Mouse (Mus musculus) liver, embryonic 15.5 days (tissue): ENCODE measurements at regions not wholly inside any gene's neighbourhood (a gene's known extent, or its start where the extent isn't known, plus 50 kb on each side); places are given as distances from the start of the nearest gene placed in this dataset.

Experiments used
- ATAC-seq: fragments of 200-750 bp; cut with Nextera tagmentation; 2 replicates; pipeline ENCODE4 v1.8.0; 2017; ENCODE audit warnings: moderate number of reproducible peaks, mild to moderate bottlenecking, moderate library complexity; ENCODE audit not compliant: insufficient read depth
- H3K27ac ChIP-seq: fragments of 300-500 bp; sonication (generic); replicated peaks from 2 replicates; pipeline ENCODE4 v1.5.1; 2015; ENCODE audit warnings: mild to moderate bottlenecking, inconsistent platforms
- H3K27me3 ChIP-seq: fragments of 300-500 bp; sonication (generic); 2 replicates; pipeline ENCODE4 v1.6.1; 2015; ENCODE audit warnings: mild to moderate bottlenecking, inconsistent platforms
- H3K36me3 ChIP-seq: fragments of 300-500 bp; sonication (generic); replicated peaks from 2 replicates; pipeline ENCODE4 v1.6.1; 2015; ENCODE audit warnings: moderate library complexity, mild to moderate bottlenecking, inconsistent platforms
- H3K4me1 ChIP-seq: fragments of 300-500 bp; sonication (generic); replicated peaks from 2 replicates; pipeline ENCODE4 v1.6.1; 2015; ENCODE audit warnings: inconsistent platforms
- H3K4me2 ChIP-seq: fragments of 300-500 bp; sonication (generic); 2 replicates; pipeline ENCODE4 v1.6.1; 2015; ENCODE audit warnings: moderate library complexity, mild to moderate bottlenecking, inconsistent platforms
- H3K4me3 ChIP-seq: fragments of 300-500 bp; sonication (generic); replicated peaks from 2 replicates; pipeline ENCODE4 v1.5.1; 2015; ENCODE audit warnings: mild to moderate bottlenecking, inconsistent platforms
- H3K9ac ChIP-seq: fragments of 300-500 bp; sonication (generic); 2 replicates; pipeline ENCODE4 v1.6.1; 2015; ENCODE audit warnings: moderate library complexity, mild to moderate bottlenecking, inconsistent platforms
- H3K9me3 ChIP-seq: fragments of 300-500 bp; sonication (generic); replicated peaks from 2 replicates; pipeline ENCODE4 v1.6.1; 2016; ENCODE audit warnings: inconsistent platforms
- WGBS: fragments of 180-500 bp; shearing (Covaris S2); methylation state at CpG from one replicate; pipeline ENCODE4 v1.1.7; 2015; ENCODE audit warnings: mixed read lengths; ENCODE audit not compliant: insufficient replicate concordance; 5-methylcytosine and 5-hydroxymethylcytosine counted together

- 58% methylated on average over 7 of the region's 7 CpGs for WGBS
- no peak overlapping the region for H3K27ac ChIP-seq
- no peak overlapping the region for H3K9ac ChIP-seq
- no peaks in the 10 kb centered on the region for H3K36me3 ChIP-seq
- H3K4me3 ChIP-seq, result no peak overlapping the region
- H3K27me3 ChIP-seq, result no peaks in the 10 kb centered on the region
- no peak overlapping the region for H3K4me2 ChIP-seq
- H3K4me1 ChIP-seq, result no peaks in the 10 kb centered on the region
- no peaks in the 10 kb centered on the region for H3K9me3 ChIP-seq
- ATAC-seq, result no peak
These were observed 329.8 kb downstream of the Efnb2 start for GRCm38 (mm10) chr8:8331249-8331648.

GRCm38 (mm10) chr8:8328010-8328666 lies 332.9 kb downstream of the Efnb2 start:
- Histone ChIP-seq H3K9me3 (no peaks in the 10 kb centered on the region), H3K36me3 (no peaks in the 10 kb centered on the region), H3K9ac (no peak overlapping the region), H3K4me2 (no peak overlapping the region), H3K27ac (no peak overlapping the region), H3K4me3 (no peak overlapping the region), H3K4me1 (no peaks in the 10 kb centered on the region), H3K27me3 (no peaks in the 10 kb centered on the region)
- ATAC-seq, result no peak
- 34% methylated on average over 7 of the region's 7 CpGs for WGBS

DNA sequence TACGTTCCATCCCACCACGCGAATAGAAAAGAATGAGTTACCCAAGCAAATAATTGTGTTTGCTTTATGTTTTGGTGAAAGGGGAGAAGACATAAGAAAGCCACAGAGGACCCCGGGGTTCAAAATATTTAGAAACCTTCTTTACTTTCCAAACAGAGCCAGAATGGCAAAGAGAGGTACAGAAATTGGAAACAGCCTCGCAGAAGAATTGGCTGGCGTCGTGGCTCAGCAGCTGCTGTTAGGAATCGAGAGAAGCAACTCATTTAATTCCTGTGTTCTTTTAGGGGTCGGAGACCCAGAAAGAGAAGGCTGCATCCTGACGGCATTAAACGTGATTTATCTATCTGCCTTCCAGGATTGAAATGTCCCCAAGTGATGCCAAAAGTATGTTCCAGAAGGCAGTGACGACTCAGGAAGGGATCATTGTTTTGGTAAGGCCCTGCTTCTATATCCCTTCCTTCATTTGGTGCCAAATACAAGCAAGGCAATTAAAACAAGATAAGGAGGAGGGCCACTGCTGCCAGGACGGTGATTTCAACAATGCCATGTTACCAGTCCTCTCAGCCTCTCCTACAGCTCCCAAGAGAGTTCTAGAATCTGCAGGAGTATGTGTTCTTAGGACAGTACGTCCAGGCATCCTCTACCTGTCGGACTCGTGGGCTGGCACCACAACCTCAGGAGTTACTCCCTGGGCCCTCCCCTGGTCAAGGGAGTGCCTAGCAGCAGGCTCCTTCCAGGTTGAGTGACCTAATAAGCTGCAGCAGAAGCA lies 334.8 kb downstream of the Efnb2 start:
- H3K27ac ChIP-seq, result no peak overlapping the region
- ATAC-seq, result no peak
- no peaks in the 10 kb centered on the region for H3K4me1 ChIP-seq
- no peak overlapping the region for H3K9ac ChIP-seq
- H3K4me3 ChIP-seq, result no peak overlapping the region
- WGBS, result 39% methylated on average over 16 of the region's 16 CpGs
- no peaks in the 10 kb centered on the region for H3K9me3 ChIP-seq
- no peaks in the 10 kb centered on the region for H3K27me3 ChIP-seq
- no peak overlapping the region for H3K4me2 ChIP-seq
- H3K36me3 ChIP-seq, result no peaks in the 10 kb centered on the region

DNA sequence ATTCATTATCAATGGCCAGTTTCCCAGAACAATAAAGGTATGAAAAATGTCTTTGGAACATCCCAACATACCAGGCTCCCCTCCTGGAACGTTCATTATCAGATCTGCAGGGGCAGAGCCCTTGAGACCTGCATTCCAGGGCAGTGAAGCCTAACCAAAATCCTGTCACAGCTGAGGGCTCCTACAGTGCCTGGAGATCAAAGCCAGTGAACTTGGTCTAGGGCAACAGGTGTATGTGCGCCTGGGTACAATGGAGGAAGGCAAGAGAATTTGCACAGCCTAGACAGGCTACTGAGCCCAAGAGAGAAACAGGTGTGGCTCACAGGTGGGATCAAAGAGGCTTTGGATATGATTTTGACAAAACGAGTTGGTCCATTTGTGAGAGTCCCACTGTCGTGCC lies 335.6 kb downstream of the Efnb2 start:
- WGBS, result 35% methylated on average over 4 of the region's 4 CpGs
- Histone ChIP-seq H3K9me3 (no peaks in the 10 kb centered on the region), H3K27ac (no peak overlapping the region)

GRCm38 (mm10) chr8:8324520-8324919 lies 336.5 kb downstream of the Efnb2 start:
- no peaks in the 10 kb centered on the region for H3K9me3 ChIP-seq
- 57% methylated on average over 5 of the region's 5 CpGs for WGBS
- no peak overlapping the region for H3K4me3 ChIP-seq
- H3K27ac ChIP-seq, result no peak overlapping the region
- H3K4me2 ChIP-seq, result no peak overlapping the region
- ATAC-seq, result no peak
- H3K27me3 ChIP-seq, result no peaks in the 10 kb centered on the region
- no peak overlapping the region for H3K9ac ChIP-seq
- no peaks in the 10 kb centered on the region for H3K36me3 ChIP-seq
- no peaks in the 10 kb centered on the region for H3K4me1 ChIP-seq

More for the DNA sequence above, 335.6 kb downstream of the Efnb2 start:
- Histone ChIP-seq H3K36me3 (no peaks in the 10 kb centered on the region), H3K4me3 (no peak overlapping the region), H3K27me3 (no peaks in the 10 kb centered on the region), H3K4me1 (no peaks in the 10 kb centered on the region), H3K9ac (no peak overlapping the region), H3K4me2 (no peak overlapping the region)
- no peak for ATAC-seq

- ATAC-seq, result no peak
- no peak overlapping the region for H3K4me2 ChIP-seq
- H3K4me1 ChIP-seq, result no peaks in the 10 kb centered on the region
- H3K27me3 ChIP-seq, result no peaks in the 10 kb centered on the region
- no peak overlapping the region for H3K4me3 ChIP-seq
- H3K36me3 ChIP-seq, result no peaks in the 10 kb centered on the region
- no peak overlapping the region for H3K27ac ChIP-seq
- no peak overlapping the region for H3K9ac ChIP-seq
- no peaks in the 10 kb centered on the region for H3K9me3 ChIP-seq
- WGBS, result 62% methylated on average over 7 of the region's 7 CpGs
These were observed 352.8 kb downstream of the Efnb2 start for GRCm38 (mm10) chr8:8308253-8308652.

DNA sequence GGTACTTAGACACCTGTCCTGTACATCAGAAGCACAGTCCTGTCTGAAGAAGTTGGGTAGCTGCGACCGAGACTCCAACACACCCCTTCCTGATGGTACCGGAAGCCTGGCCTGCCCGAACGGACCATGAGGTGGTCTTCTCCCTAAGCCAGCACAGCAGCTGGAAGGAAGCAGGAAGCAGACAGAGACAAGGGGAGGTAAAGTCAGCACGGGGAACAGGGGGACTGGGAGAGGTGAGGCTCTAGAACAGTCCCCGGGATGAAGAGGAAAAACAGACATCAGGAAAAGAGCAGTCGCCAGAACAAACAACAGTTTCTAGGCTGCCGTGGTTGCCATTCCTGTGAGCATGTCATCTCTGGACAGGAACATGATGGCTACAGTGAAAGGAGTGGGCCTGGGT lies 353.6 kb downstream of the Efnb2 start:
- H3K9ac ChIP-seq, result no peak overlapping the region
- no peaks in the 10 kb centered on the region for H3K9me3 ChIP-seq
- H3K4me3 ChIP-seq, result no peak overlapping the region
- H3K27me3 ChIP-seq, result no peaks in the 10 kb centered on the region
- H3K4me1 ChIP-seq, result no peaks in the 10 kb centered on the region
- no peak overlapping the region for H3K4me2 ChIP-seq
- WGBS, result 62% methylated on average over 9 of the region's 9 CpGs
- no peak overlapping the region for H3K27ac ChIP-seq
- no peaks in the 10 kb centered on the region for H3K36me3 ChIP-seq
- no peak for ATAC-seq

DNA sequence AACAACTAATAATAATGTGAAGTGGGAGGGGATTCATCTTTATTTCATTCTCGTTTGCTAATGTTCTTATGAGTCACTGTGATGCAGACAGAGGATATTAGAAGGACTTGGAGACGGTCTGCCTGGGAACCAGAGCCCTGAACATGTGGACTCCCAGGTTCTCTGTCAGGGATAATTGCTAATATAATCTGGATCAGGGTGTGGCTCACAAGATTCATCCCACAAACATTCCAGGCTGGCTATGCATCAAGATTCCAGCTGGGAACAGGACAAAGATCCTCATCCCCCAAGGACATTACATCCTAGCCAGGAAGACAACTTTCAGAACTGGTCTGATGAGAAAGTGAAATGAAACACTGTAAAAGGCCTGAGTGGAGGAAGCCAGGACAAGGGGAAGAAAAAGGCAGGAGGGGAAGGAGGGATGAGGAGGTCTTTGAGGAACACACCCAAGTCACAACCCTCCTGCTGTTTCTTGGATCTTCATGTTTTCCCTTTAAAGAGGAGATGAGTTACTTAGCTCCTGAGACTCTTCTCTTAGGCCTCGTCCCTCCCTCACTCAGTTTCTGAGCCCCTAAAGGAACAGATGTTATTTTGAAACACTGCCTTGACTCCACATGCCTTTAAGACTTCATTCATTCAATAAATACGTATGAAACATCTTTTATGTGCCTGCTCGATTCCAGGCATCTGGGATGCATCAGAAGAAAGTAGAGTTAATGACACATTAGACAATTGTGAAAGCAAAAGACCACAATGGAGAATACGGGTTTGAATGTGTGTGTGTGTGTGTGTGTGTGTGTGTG lies 360.9 kb downstream of the Efnb2 start:
- H3K9me3 ChIP-seq, result no peaks in the 10 kb centered on the region
- H3K4me2 ChIP-seq, result no peak overlapping the region
- no peaks in the 10 kb centered on the region for H3K36me3 ChIP-seq
- H3K4me3 ChIP-seq, result no peak overlapping the region
- H3K27me3 ChIP-seq, result no peaks in the 10 kb centered on the region
- no peaks in the 10 kb centered on the region for H3K4me1 ChIP-seq
- WGBS, result 44% methylated on average over 6 of the region's 6 CpGs
- H3K27ac ChIP-seq, result no peak overlapping the region
- no peak overlapping the region for H3K9ac ChIP-seq
- ATAC-seq, result no peak

DNA sequence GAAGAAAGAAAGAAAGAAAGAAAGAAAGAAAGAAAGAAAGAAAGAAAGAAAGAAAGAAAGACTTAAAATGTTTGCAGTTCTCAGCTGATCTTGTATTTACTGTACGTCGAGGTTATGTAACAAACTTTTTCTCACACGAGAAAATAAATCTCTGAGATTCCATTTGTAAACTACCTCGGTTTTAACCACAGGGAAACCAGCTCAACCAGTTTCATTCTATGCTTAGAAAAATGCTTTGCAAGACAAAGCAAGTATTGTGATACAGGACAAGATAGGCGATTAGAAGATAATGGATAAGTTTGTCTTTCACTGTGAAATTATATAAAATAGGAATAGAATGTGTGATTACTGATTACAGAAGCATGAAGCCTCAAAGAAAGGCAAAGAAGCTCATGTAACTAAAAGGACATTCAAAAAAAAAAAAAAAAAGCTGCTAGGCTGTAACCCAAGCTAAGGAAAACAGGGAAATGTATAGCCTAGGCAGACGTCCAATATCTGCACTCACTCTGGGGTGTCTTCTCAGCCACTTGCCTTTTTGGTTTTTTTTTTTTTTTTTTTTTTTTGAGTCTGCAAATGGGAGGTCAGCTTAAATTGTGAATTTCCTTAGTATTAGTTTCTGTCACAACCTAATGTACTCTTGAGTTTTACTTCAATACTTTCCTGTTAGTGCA lies 368.3 kb downstream of the Efnb2 start:
- Histone ChIP-seq H3K27ac (no peak overlapping the region), H3K9ac (no peak overlapping the region), H3K4me1 (no peaks in the 10 kb centered on the region), H3K4me3 (no peak overlapping the region), H3K36me3 (no peaks in the 10 kb centered on the region), H3K9me3 (no peaks in the 10 kb centered on the region), H3K4me2 (no peak overlapping the region), H3K27me3 (no peaks in the 10 kb centered on the region)
- 53% methylated on average over 6 of the region's 6 CpGs for WGBS
- no peak for ATAC-seq

DNA sequence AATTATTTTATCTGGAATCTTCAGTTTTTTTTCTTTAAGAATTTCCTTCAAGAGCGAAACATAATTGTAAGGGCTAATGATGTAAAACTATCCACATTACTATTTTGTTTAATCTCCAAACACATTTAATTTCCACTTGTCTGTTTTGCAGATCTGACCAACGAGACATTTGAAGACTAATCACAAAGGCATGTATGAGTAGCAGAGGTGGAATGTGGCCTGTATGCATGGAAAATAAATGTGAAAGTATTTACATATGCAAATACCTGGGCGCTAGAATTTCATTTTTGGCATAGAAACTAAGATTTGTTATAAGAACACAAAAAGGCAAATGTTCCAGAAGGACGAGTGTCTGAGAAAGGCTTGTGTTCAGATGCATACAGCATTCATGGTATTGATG lies 375.2 kb downstream of the Efnb2 start:
- H3K4me2 ChIP-seq, result no peak overlapping the region
- no peak overlapping the region for H3K4me3 ChIP-seq
- no peak overlapping the region for H3K27ac ChIP-seq
- no peak overlapping the region for H3K9ac ChIP-seq
- WGBS, result 57% methylated on average over 4 of the region's 4 CpGs
- no peaks in the 10 kb centered on the region for H3K9me3 ChIP-seq
- ATAC-seq, result no peak
- H3K27me3 ChIP-seq, result no peaks in the 10 kb centered on the region
- H3K36me3 ChIP-seq, result no peaks in the 10 kb centered on the region
- H3K4me1 ChIP-seq, result no peaks in the 10 kb centered on the region

GRCm38 (mm10) chr8:8274987-8275386 lies 386.1 kb downstream of the Efnb2 start:
- H3K4me2 ChIP-seq, result no peak overlapping the region
- H3K36me3 ChIP-seq, result no peaks in the 10 kb centered on the region
- H3K9me3 ChIP-seq, result no peaks in the 10 kb centered on the region
- H3K9ac ChIP-seq, result no peak overlapping the region
- H3K4me1 ChIP-seq, result no peaks in the 10 kb centered on the region
- H3K27ac ChIP-seq, result no peak overlapping the region
- no peak for ATAC-seq
- WGBS, result 66% methylated on average over 1 of the region's 1 CpGs
- no peaks in the 10 kb centered on the region for H3K27me3 ChIP-seq
- no peak overlapping the region for H3K4me3 ChIP-seq
